Mouse (Mus musculus) thymus, postnatal 4 days (tissue): ENCODE measurements around the gene Zfp248.

ENCODE experiments used
- DNase-seq: peaks from one replicate; pipeline ENCODE4 v3.0.0; 2021

Gene Zfp248

DNA sequence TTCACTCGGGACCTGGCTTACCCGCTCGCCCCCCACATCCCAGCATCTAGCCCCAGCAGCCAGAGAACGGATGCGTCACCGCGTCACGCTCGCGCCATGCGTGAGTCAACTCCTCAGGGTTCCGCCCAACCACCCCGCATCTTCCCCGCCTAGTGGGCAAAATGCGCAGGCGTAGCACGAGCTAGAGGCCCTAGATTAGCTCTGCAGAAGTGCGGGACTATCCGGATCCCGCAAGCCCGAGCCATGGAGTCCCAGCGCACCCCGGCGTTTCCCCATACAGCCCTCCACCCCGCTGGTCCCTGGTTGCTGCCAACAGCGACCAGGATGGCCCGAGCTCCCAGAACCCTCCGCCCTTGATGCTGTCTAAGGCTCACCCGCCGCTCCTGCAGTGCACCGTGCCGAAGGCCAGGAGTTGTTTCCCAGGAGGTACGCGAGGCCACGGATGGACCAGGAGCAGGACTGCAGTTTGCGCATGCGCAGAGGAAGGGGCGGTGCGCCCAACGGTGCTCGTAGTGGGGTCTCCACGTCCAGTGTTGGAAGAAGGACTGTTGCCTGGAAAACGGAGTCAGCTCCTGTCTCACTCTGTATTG is at the start of gene Zfp248:
Zfp248 (minus strand) TSS at position 487 of the 590 bp plus-strand sequence.
- DNase-seq = peak; percentile 89

- no peak for DNase-seq
These were observed 43.7 kb upstream of the Zfp248 start for GRCm38 (mm10) chr6:118499010-118499409.

DNA sequence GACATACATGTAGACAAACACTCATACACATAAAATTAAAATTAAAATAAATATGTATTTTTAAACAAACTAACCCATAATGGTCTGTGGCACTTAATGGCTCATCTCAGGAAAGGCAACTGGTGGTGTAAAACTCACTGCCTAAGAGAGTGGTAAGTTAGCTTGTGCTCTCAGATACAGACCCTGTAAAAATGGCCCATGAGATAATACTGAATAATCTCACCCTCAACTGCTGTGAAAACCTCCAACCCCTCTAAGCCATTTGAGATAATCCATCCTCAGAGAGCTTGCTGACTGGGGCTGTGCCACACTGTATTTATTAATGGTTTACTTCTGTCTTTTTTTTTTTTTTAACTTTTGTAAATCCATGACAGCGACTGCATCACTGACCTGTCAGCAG is 26.8 kb upstream of the Zfp248 start:
- DNase-seq = no peak

DNA sequence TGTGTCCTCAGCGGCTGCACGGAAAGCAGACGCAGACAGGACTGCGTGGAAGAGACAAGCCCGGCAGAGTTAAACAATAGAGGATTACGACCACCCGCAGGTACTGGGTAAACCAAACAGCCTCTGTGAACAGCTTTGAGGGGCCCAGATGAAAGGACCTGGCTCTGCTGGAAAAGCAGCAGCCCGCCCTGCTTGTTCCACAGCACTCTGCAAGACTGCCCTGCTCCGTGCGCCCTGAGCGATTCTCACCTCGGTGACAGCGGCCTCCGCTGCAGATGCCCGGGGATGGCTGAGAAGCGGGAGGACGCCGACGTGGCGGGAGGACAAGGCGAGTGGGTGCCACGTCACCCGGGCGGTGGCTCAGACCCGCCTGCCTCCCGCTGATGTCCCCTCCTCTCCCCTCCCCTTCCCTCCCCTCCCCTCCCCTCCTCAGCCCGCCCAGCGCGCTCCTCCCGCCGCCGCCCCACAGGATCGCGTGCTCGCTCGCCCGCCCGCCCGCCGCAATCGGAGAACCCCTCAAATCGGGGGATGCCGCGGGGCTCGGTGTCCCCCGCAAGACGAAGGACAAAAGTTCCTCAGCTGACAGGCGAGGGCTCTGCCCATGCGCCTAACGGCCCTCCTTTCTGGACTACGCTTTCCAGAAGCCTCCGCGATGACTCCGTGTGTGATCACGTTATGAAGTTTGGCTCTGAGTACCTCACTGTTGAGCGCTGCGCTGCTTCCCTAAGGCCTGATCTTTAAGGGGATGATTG is 23.8 kb upstream of the Zfp248 start, which contains the start of gene Zfp9:
Zfp9 (minus strand) TSS at position 364 of the 752 bp plus-strand sequence.
- peak; percentile 57 for DNase-seq

GRCm38 (mm10) chr6:118477875-118478785 is 22.8 kb upstream of the Zfp248 start:
- no peak for DNase-seq

- no peak for DNase-seq
These were observed 6.9 kb upstream of the Zfp248 start for GRCm38 (mm10) chr6:118462069-118462705.

DNA sequence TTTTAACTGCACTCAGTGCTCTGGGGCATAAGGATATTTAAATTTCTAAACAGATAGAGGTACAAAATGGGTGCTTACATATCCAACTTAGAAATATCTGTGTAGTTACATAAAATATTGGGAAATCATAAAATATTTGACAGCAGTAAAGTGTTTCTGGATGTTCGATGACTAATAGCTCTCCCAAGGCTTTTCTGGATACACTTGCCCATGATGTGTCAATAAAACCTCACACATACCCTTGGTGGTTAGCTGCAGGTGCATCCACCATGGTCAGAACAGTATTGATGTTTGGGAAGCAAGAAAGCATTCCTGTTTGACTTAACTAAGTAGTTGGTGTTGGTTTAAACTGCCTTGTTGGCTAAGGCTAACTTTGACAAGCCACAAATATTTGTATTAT is 2.4 kb upstream of the Zfp248 start:
- DNase-seq = no peak

- no peak for DNase-seq
These were observed 876 bp downstream of the Zfp248 start for GRCm38 (mm10) chr6:118454452-118454851.

GRCm38 (mm10) chr6:118431502-118431901 is 23.8 kb downstream of the Zfp248 start:
- DNase-seq = no peak

GRCm38 (mm10) chr6:118426666-118427065 is 28.7 kb downstream of the Zfp248 start:
- DNase-seq = no peak

GRCm38 (mm10) chr6:118419050-118419920 is 36.0 kb downstream of the Zfp248 start, which contains the start of gene Bms1:
TSS of gene Bms1 (minus strand) at chr6:118419474.
- peak; percentile 95 for DNase-seq

GRCm38 (mm10) chr6:118410428-118410827 is 44.9 kb downstream of the Zfp248 start:
- no peak for DNase-seq

DNA sequence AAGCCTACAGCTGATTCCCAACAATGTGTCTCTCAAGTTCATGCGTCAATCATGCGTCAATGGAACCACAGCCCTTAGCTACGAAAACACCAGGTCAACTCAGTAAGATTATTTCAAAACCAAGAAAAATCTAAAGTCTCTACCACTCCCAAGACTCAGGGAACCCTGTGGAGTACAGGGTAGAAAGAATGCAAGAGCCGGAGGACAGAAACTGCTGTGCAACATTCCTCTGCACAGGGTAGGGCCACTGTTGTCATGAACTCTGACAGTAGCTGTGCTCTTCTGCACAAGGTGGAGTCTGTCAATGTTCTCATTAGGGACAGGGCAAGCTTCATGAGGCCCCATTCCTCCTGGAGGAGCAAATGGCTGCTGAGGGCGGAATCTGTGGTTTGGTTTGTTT is 46.8 kb downstream of the Zfp248 start:
- DNase-seq = no peak

- no peak for DNase-seq
These were observed 48.9 kb downstream of the Zfp248 start for GRCm38 (mm10) chr6:118406421-118406820.

- no peak for DNase-seq
These were observed 64.6 kb downstream of the Zfp248 start for GRCm38 (mm10) chr6:118390746-118391145.

DNA sequence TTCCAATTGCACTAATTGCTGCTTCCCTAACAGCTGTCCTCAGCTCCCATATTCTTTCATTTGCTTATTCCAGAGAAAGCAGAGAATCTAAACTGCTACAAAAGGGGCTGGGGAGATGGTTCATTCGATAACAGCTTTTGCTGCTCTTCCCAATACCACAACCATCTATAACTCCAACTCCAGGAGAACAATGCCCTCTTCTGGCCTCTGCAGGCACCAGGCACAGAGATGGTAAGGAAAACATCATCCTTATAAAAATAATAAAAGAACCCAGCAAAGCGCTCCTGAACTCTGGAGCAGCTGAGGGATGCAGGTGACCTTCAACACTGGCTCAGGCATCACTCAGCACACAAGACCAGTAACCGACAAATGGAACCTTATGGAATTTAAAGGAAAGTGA is 69.4 kb downstream of the Zfp248 start:
- no peak for DNase-seq

- no peak for DNase-seq
These were observed 74.1 kb downstream of the Zfp248 start for GRCm38 (mm10) chr6:118381234-118381633.

DNA sequence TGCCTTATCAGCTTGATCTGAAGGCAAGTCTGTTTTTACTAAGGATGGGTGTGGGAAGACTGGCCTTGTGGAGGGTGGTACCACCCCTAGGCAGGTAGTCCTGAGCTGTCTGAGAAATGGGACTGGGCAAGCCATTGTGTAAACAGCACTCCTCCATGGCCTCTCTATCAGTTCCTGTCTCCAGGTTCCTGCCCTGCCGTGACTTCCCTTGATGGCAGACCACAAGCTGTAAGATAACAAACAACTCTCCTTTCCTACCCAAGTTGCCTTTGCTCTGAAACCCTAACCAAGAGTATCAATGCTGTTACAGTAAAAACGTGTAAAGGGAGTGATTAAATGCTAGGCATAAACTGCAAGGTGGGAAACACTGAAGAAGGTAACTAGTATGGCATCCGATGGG is 74.7 kb downstream of the Zfp248 start:
- DNase-seq = no peak

DNA sequence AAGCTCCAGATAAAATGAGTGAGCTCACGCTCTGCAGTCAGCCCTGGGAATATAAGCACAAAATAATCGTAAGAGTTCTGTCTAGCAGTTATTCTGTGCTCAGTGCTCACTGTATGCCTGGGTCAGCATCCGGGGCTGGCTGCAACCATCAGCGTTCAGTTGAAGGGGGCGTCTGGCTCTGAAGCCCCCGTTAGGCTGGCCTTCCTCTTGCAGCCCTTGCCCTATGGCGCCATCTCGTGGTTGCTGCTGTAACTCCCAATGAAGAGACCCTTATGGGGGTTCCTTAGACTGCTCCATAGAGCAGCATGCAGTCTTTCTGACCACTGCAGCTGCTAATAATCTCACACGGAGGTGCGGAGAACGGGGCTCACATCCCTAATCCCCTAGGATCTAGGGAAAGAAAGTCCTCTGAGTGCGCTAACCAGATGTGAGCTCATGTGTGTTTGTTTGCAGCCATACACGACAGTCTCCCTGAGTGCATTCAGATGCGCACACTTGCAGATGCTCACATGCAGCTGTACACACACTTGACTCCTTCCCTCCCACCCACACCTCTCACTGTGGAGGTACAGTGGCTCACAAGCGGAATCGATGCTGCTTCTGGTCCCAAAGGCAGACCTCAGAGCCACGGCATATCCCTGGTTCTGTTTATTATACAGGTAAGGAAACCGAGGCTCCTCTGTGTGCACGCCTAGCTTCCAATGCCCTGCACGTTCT is 75.7 kb downstream of the Zfp248 start:
- peak; percentile 88 for DNase-seq

- no peak for DNase-seq
These were observed 77.7 kb downstream of the Zfp248 start for GRCm38 (mm10) chr6:118377611-118378010.
